Mouse (Mus musculus) CH12.LX (cell line): Measurements from ENCODE around the gene Tssk2. TPM values are rescaled to one million over a fixed set of nuclear protein-coding genes. Genes with fewer than 3 reads are reported as not detected.

ENCODE experiments used
- DNase-seq: peaks from one replicate; pipeline ENCODE4 v3.0.0-alpha.2; 2013; ENCODE audit errors: extremely low read depth
- H3K27ac ChIP-seq: 2 replicates; pipeline ENCODE4 v1.5.1; 2012; ENCODE audit warnings: low read depth, mild to moderate bottlenecking, control low read depth, moderate library complexity; ENCODE audit not compliant: insufficient read depth
- H3K27me3 ChIP-seq: replicated peaks from 2 replicates; pipeline ENCODE3; 2012; ENCODE audit warnings: inconsistent platforms
- H3K36me3 ChIP-seq, 2 experiments: replicated peaks in 1 of 2; 2 replicates each; pipeline versions ENCODE3 to v1.6.1; 2012; ENCODE audit warnings: inconsistent platforms in 1 of 2, low read length in 1 of 2, mild to moderate bottlenecking in 1 of 2, mixed read lengths in 1 of 2, moderate library complexity in 1 of 2; ENCODE audit not compliant: control insufficient read depth in 1 of 2, insufficient read depth in 1 of 2
- H3K4me1 ChIP-seq, 2 experiments: 2 replicates each; pipeline ENCODE4 v1.6.1; 2012; ENCODE audit warnings: inconsistent platforms in 1 of 2, moderate library complexity in 1 of 2; ENCODE audit not compliant: insufficient read depth in 2 of 2, control insufficient read depth in 1 of 2
- H3K4me2 ChIP-seq: 2 replicates; pipeline ENCODE4 v1.6.1; 2012; ENCODE audit warnings: low read depth, mild to moderate bottlenecking, control low read depth; ENCODE audit not compliant: poor library complexity, insufficient read depth, severe bottlenecking
- H3K4me3 ChIP-seq, 3 experiments: fragments of 150-350 bp in 1 of 3; sonication (generic) in 1 of 3; replicated peaks in 1 of 3; 2 replicates each; pipeline versions ENCODE3 to v1.5.1; 2011 to 2012; ENCODE audit warnings: low read depth in 2 of 3, low read length in 2 of 3, mild to moderate bottlenecking in 2 of 3, moderate library complexity in 2 of 3, control low read depth in 1 of 3, improper control_type of control experiment in 1 of 3, inconsistent platforms in 1 of 3, mixed read lengths in 1 of 3; ENCODE audit not compliant: poor library complexity in 1 of 3
- H3K79me2 ChIP-seq: replicated peaks from 2 replicates; pipeline ENCODE4 v1.6.1; 2012; ENCODE audit warnings: mild to moderate bottlenecking, moderate library complexity; ENCODE audit not compliant: control insufficient read depth, poor library complexity, insufficient read depth, severe bottlenecking; ENCODE audit errors: extremely low read depth
- H3K9ac ChIP-seq: 2 replicates; pipeline ENCODE4 v1.6.1; 2012; ENCODE audit warnings: low read depth, mild to moderate bottlenecking, control low read depth, moderate library complexity; ENCODE audit not compliant: insufficient read depth
- H3K9me3 ChIP-seq: replicated peaks from 2 replicates; pipeline ENCODE3; 2012; ENCODE audit warnings: low read length, inconsistent platforms, mixed read lengths
- CHD1 ChIP-seq: IDR thresholded peaks from 2 replicates; pipeline ENCODE4 v1.6.1; 2012; ENCODE audit warnings: low read depth, low read length, improper control_type of control experiment, inconsistent platforms
- CTCF ChIP-seq, 2 experiments: IDR thresholded peaks in 1 of 2; conservative IDR thresholded peaks in 1 of 2; 2 replicates each; pipeline ENCODE4 v1.5.1; 2011 to 2012; ENCODE audit warnings: low read depth in 2 of 2, low read length in 2 of 2, improper control_type of control experiment in 1 of 2, inconsistent platforms in 1 of 2, mild to moderate bottlenecking in 1 of 2, moderate library complexity in 1 of 2
- ETS1 ChIP-seq: conservative IDR thresholded peaks from 2 replicates; pipeline ENCODE4 v1.6.1; 2012; ENCODE audit warnings: low read depth, mild to moderate bottlenecking, inconsistent platforms, low read length, improper control_type of control experiment, moderate library complexity
- IRF4 ChIP-seq: IDR thresholded peaks from 2 replicates; pipeline ENCODE4 v1.6.1; 2014; ENCODE audit warnings: low read depth, mild to moderate bottlenecking, inconsistent platforms, low read length, improper control_type of control experiment
- JUND ChIP-seq: conservative IDR thresholded peaks from 2 replicates; pipeline ENCODE4 v1.6.1; 2011; ENCODE audit warnings: low read depth, low read length, improper control_type of control experiment
- KAT2A ChIP-seq: IDR thresholded peaks from 2 replicates; pipeline ENCODE4 v1.6.1; 2012; ENCODE audit warnings: low read length, improper control_type of control experiment, inconsistent platforms; ENCODE audit not compliant: insufficient replicate concordance
- MAX ChIP-seq: IDR thresholded peaks from 2 replicates; pipeline ENCODE4 v1.6.1; 2011; ENCODE audit warnings: low read length, improper control_type of control experiment
- MAZ ChIP-seq: IDR thresholded peaks from 2 replicates; pipeline ENCODE4 v1.6.1; 2012; ENCODE audit warnings: low read depth, mild to moderate bottlenecking, inconsistent platforms, low read length, improper control_type of control experiment, moderate library complexity
- MEF2A ChIP-seq: IDR thresholded peaks from 2 replicates; pipeline ENCODE4 v1.6.1; 2014; ENCODE audit warnings: low read depth, mild to moderate bottlenecking, inconsistent platforms, low read length, improper control_type of control experiment, borderline replicate concordance
- NELFE ChIP-seq: IDR thresholded peaks from 2 replicates; pipeline ENCODE4 v1.6.1; 2011; ENCODE audit warnings: low read depth, low read length, improper control_type of control experiment
- PAX5 ChIP-seq: IDR thresholded peaks from 2 replicates; pipeline ENCODE4 v1.6.1; 2012; ENCODE audit warnings: low read length, inconsistent platforms, mixed read lengths
- POLR2A ChIP-seq: IDR thresholded peaks from 2 replicates; pipeline ENCODE4 v1.6.1; 2011; ENCODE audit warnings: low read depth, mild to moderate bottlenecking, improper control_type of control experiment, low read length
- RCOR1 ChIP-seq: conservative IDR thresholded peaks from 2 replicates; pipeline ENCODE4 v1.6.1; 2012; ENCODE audit warnings: low read depth, mild to moderate bottlenecking, inconsistent platforms, low read length, improper control_type of control experiment
- TBP ChIP-seq: conservative IDR thresholded peaks from 2 replicates; pipeline ENCODE4 v1.6.1; 2011; ENCODE audit warnings: low read depth, low read length, improper control_type of control experiment
- UBTF ChIP-seq: IDR thresholded peaks from 2 replicates; pipeline ENCODE4 v1.6.1; 2012; ENCODE audit warnings: low read depth, mild to moderate bottlenecking, inconsistent platforms, low read length, improper control_type of control experiment, moderate library complexity
- USF2 ChIP-seq: conservative IDR thresholded peaks from 2 replicates; pipeline ENCODE4 v1.6.1; 2011; ENCODE audit warnings: low read depth, low read length, improper control_type of control experiment
- ZKSCAN1 ChIP-seq: IDR thresholded peaks from 2 replicates; pipeline ENCODE4 v1.6.1; 2012; ENCODE audit warnings: low read depth, inconsistent platforms, low read length, improper control_type of control experiment, borderline replicate concordance
- dilution Hi-C: fragments of 300-500 bp; cut with MboI; formaldehyde crosslinking; loops from 2 replicates; pipeline ENCODE4 v1.14.3; 2020; ENCODE audit warnings: low sequenced_read_pairs; ENCODE audit not compliant: extremely low pct_unique_long_range_greater_than_20kb, extremely low pct_ligation_motif_present
- in situ Hi-C: fragments of 300-500 bp; cut with MboI; formaldehyde crosslinking; loops from 3 replicates; pipeline ENCODE4 v1.14.3; 2019; ENCODE audit warnings: low sequenced_read_pairs, low pct_ligation_motif_present, low pct_unique_long_range_greater_than_20kb, mixed read lengths
- polyA plus RNA-seq: library from polyadenylated mRNA; unstranded; fragments of >175 nt; gene quantifications from 2 replicates; pipeline ENCODE4 v1.2.1, GENCODE M21; 2012; ENCODE audit warnings: low read depth; ENCODE audit not compliant: insufficient read length
- total RNA-seq, 2 experiments: library from RNA; depleted of rRNA; stranded (reverse); fragments of 300-350 nt in 1 of 2; fragments of >200 nt in 1 of 2; gene quantifications; 2 replicates each; pipeline ENCODE4 v1.2.3; 2012 to 2014

The Tssk2 gene
- total and polyA plus RNA-seq, 3 experiments = 0.21 TPM; not detected in 2

GRCm38 (mm10) chr16:17872995-17873394, 25.4 kb upstream of the Tssk2 start:
- TF ChIP-seq MEF2A (no peak), RCOR1 (no peak), UBTF (no peak), POLR2A (no peak), JUND (no peak), TBP (no peak), KAT2A (no peak), PAX5 (no peak), IRF4 (no peak), USF2 (no peak), MAZ (no peak), NELFE (no peak), MAX (no peak), ZKSCAN1 (no peak), CHD1 (no peak)
- H3K4me1 ChIP-seq = peaks cover 0 to 13% of the 10 kb centered on the region in 2 experiments; a peak in 2 of 4 replicates
- no peaks in the 10 kb centered on the region for H3K9me3 ChIP-seq
- no peak overlapping the region for H3K9ac ChIP-seq
- dilution Hi-C loops = no loop called here
- in situ Hi-C loops = no loop called here
- H3K36me3 ChIP-seq = peaks cover 26 to 79% of the 10 kb centered on the region in 2 experiments
- peaks cover 18% of the 10 kb centered on the region for H3K79me2 ChIP-seq
- no peak overlapping the region for H3K4me2 ChIP-seq
- no peaks in the 10 kb centered on the region for H3K27me3 ChIP-seq
- H3K27ac ChIP-seq = no peak overlapping the region
- DNase-seq = no peak
- no peak overlapping the region for H3K4me3 ChIP-seq

- Histone ChIP-seq H3K4me3 (no peak overlapping the region), H3K4me2 (no peak overlapping the region), H3K27ac (no peak overlapping the region), H3K27me3 (no peaks in the 10 kb centered on the region)
- no peak for DNase-seq
- dilution Hi-C loops = no loop called here
- TF ChIP-seq CTCF (conservative IDR thresholded peaks at IDR 0.05 in 1 of 2, IDR thresholded peaks at IDR 0.05 in 1 of 2; ENCODE audit: low read depth in 2 of 2, low read length in 2 of 2) (no peak), KAT2A (no peak), ETS1 (no peak), TBP (no peak), POLR2A (no peak)
- TF ChIP-seq, all 38 proteins: peak for 0
- H3K9me3 ChIP-seq = peaks cover 11% of the 10 kb centered on the region
- H3K79me2 ChIP-seq = peaks cover 32% of the 10 kb centered on the region
- in situ Hi-C loops = no loop called here
- H3K36me3 ChIP-seq = peaks cover 25 to 81% of the 10 kb centered on the region in 2 experiments
- H3K9ac ChIP-seq = no peak overlapping the region
- H3K4me1 ChIP-seq = peaks cover 0 to 9% of the 10 kb centered on the region in 2 experiments; a peak in 2 of 4 replicates
Observed at GRCm38 (mm10) chr16:17875174-17875573, 23.3 kb upstream of the Tssk2 start.
